Mouse (Mus musculus): ENCODE data around the gene Rgs8. TPM values are rescaled to one million over a fixed set of nuclear protein-coding genes. Genes with fewer than 3 reads are reported as not detected.
A peak's percentile ranks its signal among the peaks of the same experiment; 100 is the strongest.

The Rgs8 gene
- total and polyA plus RNA-seq, 2 experiments from 2014 or later: 14.1 to 23.9 TPM

DNA sequence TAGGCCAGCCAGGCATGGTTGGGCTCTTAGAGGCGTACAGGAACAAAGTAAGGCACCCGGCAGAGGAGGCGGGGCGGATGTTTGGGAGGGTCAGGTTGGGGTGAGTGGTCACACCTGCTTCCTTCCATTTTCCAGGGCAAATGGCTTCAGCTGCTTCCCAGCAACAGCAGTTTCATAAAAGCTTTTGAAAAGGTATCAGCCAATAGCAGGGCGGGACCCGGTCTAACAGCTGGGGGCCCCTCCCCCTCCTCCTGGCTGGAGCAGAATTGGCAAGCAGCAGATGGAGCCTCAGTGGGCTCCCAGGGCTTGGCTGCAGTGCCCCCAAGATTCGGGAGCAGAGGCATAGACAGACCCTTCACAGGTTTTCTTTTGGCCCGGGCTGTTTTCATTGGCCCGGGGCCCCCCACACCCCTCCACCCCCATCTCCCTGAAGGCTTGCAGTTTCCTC lies 11.3 kb upstream of the Rgs8 start:
- ATAC-seq (peak; percentile 83), DNase-seq (ENCODE audit: low spot score) (peak; percentile 77)
- peak overlapping the region; percentile 34 for H3K4me2 ChIP-seq (ENCODE audit: low read depth, low read length)
- H3K4me3 ChIP-seq (ENCODE audit: low read length): no peak overlapping the region
- H3K4me1 ChIP-seq (ENCODE audit: insufficient read depth, low read length): peaks cover 17% of the 10 kb centered on the region
- H3K9me3 ChIP-seq (ENCODE audit: low read length): no peaks in the 10 kb centered on the region
- H3K9ac ChIP-seq (replicated peaks; ENCODE audit: low read length): peak overlapping the region; percentile 28; the same call in 1 of the 2 replicates
- under 1% methylated on average over 9 of the region's 9 CpGs for WGBS
- no peaks in the 10 kb centered on the region for H3K27me3 ChIP-seq (ENCODE audit: insufficient read depth, low read length)
- TF ChIP-seq CTCF (IDR thresholded peaks at IDR 0.05; ENCODE audit: low read depth): no peak
- H3K27ac ChIP-seq: 0 out of 2 replicates have a peak overlapping the region, but pooled peaks have one; percentile 48
- H3K36me3 ChIP-seq (ENCODE audit: insufficient read depth, low read length): no peaks in the 10 kb centered on the region

DNA sequence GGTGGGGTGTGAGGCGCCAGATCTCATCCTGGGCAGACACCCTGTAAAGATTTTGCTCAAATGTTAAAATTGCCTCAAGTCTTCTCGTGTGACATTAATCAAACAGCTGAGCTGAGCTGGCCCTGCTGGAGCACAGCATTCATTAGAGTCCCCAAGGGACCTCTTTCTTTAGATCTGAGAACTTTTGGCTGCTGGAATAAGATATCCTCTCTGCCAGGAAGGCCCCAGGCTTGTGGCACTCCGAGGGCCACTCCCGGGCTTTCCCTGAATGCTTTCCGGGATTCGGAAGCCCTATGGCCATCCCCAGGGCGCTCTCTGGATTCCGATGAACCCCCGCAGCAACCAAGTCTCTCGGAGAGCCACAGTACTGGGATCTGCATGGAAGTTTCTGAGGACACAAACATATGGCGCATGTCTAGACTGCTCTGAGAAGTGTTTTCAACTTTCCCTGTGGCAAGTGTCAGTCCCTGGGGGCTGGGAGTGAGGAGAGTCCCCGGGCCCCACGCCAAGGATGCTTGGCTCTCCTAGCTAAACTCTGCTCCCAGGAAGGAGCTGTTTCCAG lies 10.8 kb upstream of the Rgs8 start:
- Histone ChIP-seq H3K4me3 (ENCODE audit: low read length) (no peak overlapping the region), H3K27me3 (ENCODE audit: insufficient read depth, low read length) (no peaks in the 10 kb centered on the region)
- no peak for TF ChIP-seq CTCF (IDR thresholded peaks at IDR 0.05; ENCODE audit: low read depth)

DNA sequence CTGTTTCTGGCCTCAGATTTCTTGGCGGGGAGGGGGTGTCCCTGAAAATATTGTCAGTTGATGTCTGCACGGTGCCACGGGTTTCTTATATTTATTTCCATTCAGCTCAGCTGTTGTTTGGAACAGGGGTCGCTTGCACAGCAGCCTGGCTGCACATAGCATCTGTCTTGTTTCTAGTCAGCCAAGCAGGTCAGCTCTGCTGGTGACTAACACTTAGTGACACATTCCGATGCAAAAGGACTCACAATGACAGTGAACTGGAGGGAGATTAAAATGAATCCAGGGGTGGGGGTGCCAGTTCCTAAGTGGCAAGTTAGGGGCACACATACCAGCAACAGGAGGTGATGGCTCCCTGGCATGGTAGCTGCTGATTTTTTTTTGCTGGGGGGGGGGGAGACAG lies 849 bp downstream of the Rgs8 start:
- Histone ChIP-seq H3K9me3 (ENCODE audit: low read length) (no peaks in the 10 kb centered on the region), H3K4me1 (ENCODE audit: insufficient read depth, low read length) (peaks cover 4% of the 10 kb centered on the region; the same call in 1 of the 2 replicates), H3K4me2 (ENCODE audit: low read depth, low read length) (peak overlapping the region; percentile 59), H3K27me3 (ENCODE audit: insufficient read depth, low read length) (no peaks in the 10 kb centered on the region), H3K36me3 (ENCODE audit: insufficient read depth, low read length) (no peaks in the 10 kb centered on the region), H3K4me3 (ENCODE audit: low read length) (peak overlapping the region; percentile 39), H3K27ac (0 out of 2 replicates have a peak overlapping the region, but pooled peaks have one; percentile 74), H3K9ac (replicated peaks; ENCODE audit: low read length) (peak overlapping the region; percentile 49; the same call in 1 of the 2 replicates)
- DNase-seq (ENCODE audit: low spot score) (peak; percentile 51), ATAC-seq (no peak)
- 5% methylated on average over 5 of the region's 5 CpGs for WGBS
- TF ChIP-seq CTCF (IDR thresholded peaks at IDR 0.05; ENCODE audit: low read depth): no peak

More for the DNA sequence above, 10.8 kb upstream of the Rgs8 start:
- Histone ChIP-seq H3K36me3 (ENCODE audit: insufficient read depth, low read length) (no peaks in the 10 kb centered on the region), H3K9ac (replicated peaks; ENCODE audit: low read length) (no peak overlapping the region), H3K27ac (0 out of 2 replicates have a peak overlapping the region, but pooled peaks have one; percentile 48), H3K4me2 (ENCODE audit: low read depth, low read length) (peak overlapping the region; percentile 34), H3K4me1 (ENCODE audit: insufficient read depth, low read length) (peaks cover 17% of the 10 kb centered on the region), H3K9me3 (ENCODE audit: low read length) (no peaks in the 10 kb centered on the region)
- peak; percentile 87 for DNase-seq (ENCODE audit: low spot score)
- WGBS: 2% methylated on average over 13 of the region's 13 CpGs
- peak; percentile 79 for ATAC-seq

DNA sequence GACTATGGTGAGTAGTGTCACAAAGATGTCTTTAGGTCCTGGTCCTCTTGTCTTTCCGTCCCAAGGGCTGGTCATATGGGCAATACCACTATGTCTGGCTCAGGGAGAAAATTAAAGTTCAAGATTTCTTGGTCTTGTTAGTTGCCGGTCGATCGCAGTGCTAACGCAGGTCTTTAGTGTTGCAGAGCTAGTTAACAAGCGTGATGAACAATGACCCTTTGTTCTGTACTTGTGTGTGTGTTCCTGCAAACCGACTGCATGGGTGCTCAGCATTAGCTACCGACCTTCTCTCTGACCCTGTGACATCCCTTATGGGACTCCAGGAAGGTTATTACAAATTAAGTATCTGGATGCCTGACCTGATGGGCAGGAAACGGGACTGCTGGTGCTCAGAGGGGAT lies 6.8 kb downstream of the Rgs8 start:
- Histone ChIP-seq H3K4me3 (ENCODE audit: low read length) (no peak overlapping the region), H3K27ac (no peak overlapping the region), H3K36me3 (ENCODE audit: insufficient read depth, low read length) (no peaks in the 10 kb centered on the region), H3K4me2 (ENCODE audit: low read depth, low read length) (peak overlapping the region; percentile 19; the same call in 1 of the 2 replicates), H3K27me3 (ENCODE audit: insufficient read depth, low read length) (no peaks in the 10 kb centered on the region), H3K9me3 (ENCODE audit: low read length) (no peaks in the 10 kb centered on the region), H3K4me1 (ENCODE audit: insufficient read depth, low read length) (peaks cover 13% of the 10 kb centered on the region), H3K9ac (replicated peaks; ENCODE audit: low read length) (no peak overlapping the region)
- DNase-seq (ENCODE audit: low spot score): no peak
- 21% methylated on average over 9 of the region's 9 CpGs for WGBS
- ATAC-seq: no peak
- TF ChIP-seq CTCF (IDR thresholded peaks at IDR 0.05; ENCODE audit: low read depth): no peak

DNA sequence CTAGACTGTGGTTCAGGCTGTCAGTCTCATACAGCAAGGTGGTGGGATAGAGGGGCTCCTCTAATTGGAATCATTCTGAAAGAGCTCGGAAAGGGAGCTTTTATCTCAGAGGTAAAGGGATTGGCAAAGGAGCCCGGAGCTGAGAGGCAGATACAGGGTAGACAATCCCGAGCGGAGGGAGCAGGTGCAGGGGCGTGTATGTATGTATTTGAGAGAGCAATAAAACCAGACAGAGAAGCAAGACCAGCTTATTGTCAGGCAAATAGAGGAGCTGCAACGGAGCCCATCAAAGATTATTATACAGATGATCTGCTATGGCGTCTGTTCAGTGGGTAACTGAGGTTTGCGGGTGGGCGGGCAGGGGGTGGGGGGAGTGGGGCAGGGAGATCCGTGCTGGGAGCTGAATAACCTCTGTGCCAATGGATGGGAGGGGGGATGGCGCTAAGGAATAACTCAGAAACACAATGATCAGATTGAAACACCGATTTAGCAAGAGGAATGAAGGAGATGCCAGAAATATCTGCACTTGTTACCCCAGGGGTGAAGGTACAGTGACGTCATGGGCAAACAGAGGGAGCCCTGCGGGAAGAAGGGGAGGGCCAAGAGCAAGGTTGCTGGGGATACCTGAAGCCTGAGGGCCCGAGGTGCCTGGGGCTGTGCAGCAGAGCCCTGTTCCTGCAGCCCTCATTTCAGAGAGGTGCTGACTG lies 8.3 kb downstream of the Rgs8 start:
- Histone ChIP-seq H3K27me3 (ENCODE audit: insufficient read depth, low read length) (no peaks in the 10 kb centered on the region), H3K9me3 (ENCODE audit: low read length) (no peaks in the 10 kb centered on the region), H3K9ac (replicated peaks; ENCODE audit: low read length) (0 out of 2 replicates have a peak overlapping the region, but pooled peaks have one; percentile 13), H3K27ac (peak overlapping the region; percentile 28; the same call in 1 of the 2 replicates), H3K36me3 (ENCODE audit: insufficient read depth, low read length) (no peaks in the 10 kb centered on the region), H3K4me3 (ENCODE audit: low read length) (no peak overlapping the region), H3K4me1 (ENCODE audit: insufficient read depth, low read length) (peaks cover 22% of the 10 kb centered on the region), H3K4me2 (ENCODE audit: low read depth, low read length) (peak overlapping the region; percentile 36)
- 15% methylated on average over 15 of the region's 15 CpGs for WGBS
- TF ChIP-seq CTCF (IDR thresholded peaks at IDR 0.05; ENCODE audit: low read depth): no peak
- 0 out of 2 replicates have a peak, but pooled peaks have one; percentile 8 for ATAC-seq
- DNase-seq (ENCODE audit: low spot score): no peak

DNA sequence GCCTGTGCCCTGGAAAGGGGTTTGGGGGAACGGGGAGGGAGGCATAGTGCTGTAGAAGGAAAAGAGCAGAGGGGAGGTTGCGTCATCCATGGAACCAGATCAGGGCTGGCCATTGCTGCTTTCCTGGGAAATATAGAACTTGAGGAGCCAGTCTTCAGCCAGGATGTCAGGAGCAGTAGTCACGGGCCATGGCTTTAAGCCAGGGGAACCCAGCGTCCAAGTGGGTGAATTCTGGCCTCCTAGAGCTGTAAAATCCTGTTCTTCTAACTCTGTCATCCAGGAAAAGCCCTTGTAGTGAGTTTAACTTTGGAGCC lies 8.8 kb downstream of the Rgs8 start:
- WGBS: 33% methylated on average over 4 of the region's 4 CpGs
- Histone ChIP-seq H3K27ac (peak overlapping the region; percentile 28; the same call in 1 of the 2 replicates), H3K36me3 (ENCODE audit: insufficient read depth, low read length) (no peaks in the 10 kb centered on the region), H3K4me1 (ENCODE audit: insufficient read depth, low read length) (peaks cover 25% of the 10 kb centered on the region), H3K9ac (replicated peaks; ENCODE audit: low read length) (0 out of 2 replicates have a peak overlapping the region, but pooled peaks have one; percentile 13), H3K4me3 (ENCODE audit: low read length) (no peak overlapping the region), H3K9me3 (ENCODE audit: low read length) (no peaks in the 10 kb centered on the region), H3K27me3 (ENCODE audit: insufficient read depth, low read length) (no peaks in the 10 kb centered on the region), H3K4me2 (ENCODE audit: low read depth, low read length) (peak overlapping the region; percentile 36)
- TF ChIP-seq CTCF (IDR thresholded peaks at IDR 0.05; ENCODE audit: low read depth): no peak
- 0 out of 2 replicates have a peak, but pooled peaks have one; percentile 15 for ATAC-seq
- no peak for DNase-seq (ENCODE audit: low spot score)

Data from hindbrain, postnatal 0 days (tissue).